8 mouse cellular contexts compared by ENCODE assay signal in the genomic region with DNA sequence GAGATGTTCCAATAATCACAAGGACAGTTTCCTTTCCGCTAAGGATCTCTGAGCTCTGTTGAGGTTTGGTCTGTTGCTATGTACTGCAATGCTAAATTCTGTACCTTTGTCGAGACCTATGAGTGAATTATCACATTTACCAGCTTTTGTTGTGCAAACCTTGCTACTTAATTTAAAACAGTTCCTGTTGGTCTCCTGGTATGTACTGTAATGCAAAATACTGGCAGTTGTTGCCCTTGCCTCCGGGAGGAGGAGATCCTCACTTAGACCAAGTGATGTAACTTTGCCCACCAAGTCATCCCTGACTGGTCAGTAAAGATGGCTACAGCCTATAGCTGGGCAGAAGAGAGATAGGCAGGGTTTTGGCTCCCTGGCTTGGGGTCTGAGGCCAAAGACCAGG. TPM values are rescaled to one million over a fixed set of nuclear protein-coding genes. Genes with fewer than 3 reads are reported as not detected.
DNase-seq lines count a peak whose midpoint lies in the region; ATAC-seq and TF ChIP-seq lines count a peak whose summit lies in the region.

A gene (plus strand): TSS at position 337 of the 400 bp plus-strand sequence.

- H3K27ac ChIP-seq in liver, adult 2 months (replicated peaks; ENCODE audit: insufficient read depth, low read depth, low read length) = no peak within 1 kb of the TSS
- no peak within 1 kb of the TSS for H3K27ac ChIP-seq in midbrain, embryonic 15.5 days

- H3K4me2 ChIP-seq in midbrain, embryonic 15.5 days = no peak within 1 kb of the TSS

- no peaks in the 10 kb centered on the region for H3K4me1 ChIP-seq in liver, adult 2 months (ENCODE audit: control insufficient read depth, insufficient read depth, low read length)
- H3K4me1 ChIP-seq in midbrain, embryonic 15.5 days = peaks cover 11% of the 10 kb centered on the region

- 92% methylated on average over 3 of the region's 3 CpGs for WGBS in liver, adult 2 months
- WGBS in midbrain, embryonic 15.5 days = 93% methylated on average over 3 of the region's 3 CpGs

- no peak within 1 kb of the TSS for H3K4me3 ChIP-seq in liver, adult 2 months (ENCODE audit: insufficient read depth, low read depth, low read length)
- no peak within 1 kb of the TSS for H3K4me3 ChIP-seq in midbrain, embryonic 15.5 days

- no peak within 1 kb of the TSS for H3K9ac ChIP-seq in liver, adult 2 months (ENCODE audit: low read depth, low read length)
- H3K9ac ChIP-seq in midbrain, embryonic 15.5 days = no peak within 1 kb of the TSS

- no peak for DNase-seq in liver, adult 2 months (ENCODE audit: extremely low read depth, low read depth, low spot score)
- no peak for DNase-seq in liver
- DNase-seq in brain, embryonic 14.5 days (ENCODE audit: low read depth) = no peak
- no peak for DNase-seq in heart, adult 8-10 months (ENCODE audit: low spot score)
- DNase-seq in layer of hippocampus, postnatal 25 days (ENCODE audit: extremely low spot score in 1 of 2, low spot score in 1 of 2) = no peak
- no peak for DNase-seq in cerebellum, postnatal 4 days (ENCODE audit: low spot score in 2 of 2)
- no peak for DNase-seq in thymus, postnatal 14 days

- ATAC-seq in midbrain, embryonic 15.5 days (replicated peaks) = no peak

- no peaks in the 10 kb centered on the region for H3K27me3 ChIP-seq in liver, adult 2 months (ENCODE audit: control insufficient read depth, insufficient read depth, low read length)
- H3K27me3 ChIP-seq in midbrain, embryonic 15.5 days (replicated peaks) = no peaks in the 10 kb centered on the region

- H3K9me3 ChIP-seq in midbrain, embryonic 15.5 days = no peaks in the 10 kb centered on the region

- no peaks in the 10 kb centered on the region for H3K79me2 ChIP-seq in liver, adult 2 months (ENCODE audit: control insufficient read depth, insufficient read depth, low read length)

- TF ChIP-seq CTCF in liver, adult 2 months (IDR thresholded peaks at IDR 0.05; ENCODE audit: low read depth, low read length) = no peak
- TF ChIP-seq CTCF in brain, embryonic 14.5 days (IDR thresholded peaks at IDR 0.05; ENCODE audit: borderline replicate concordance, extremely low read depth, insufficient read depth, insufficient read length) = no peak

- no peaks in the 10 kb centered on the region for H3K36me3 ChIP-seq in liver, adult 2 months (ENCODE audit: control insufficient read depth, insufficient read depth, low read length)
- no peaks in the 10 kb centered on the region for H3K36me3 ChIP-seq in midbrain, embryonic 15.5 days (replicated peaks)

- TF ChIP-seq POLR2A in liver, adult 2 months (IDR thresholded peaks at IDR 0.05; ENCODE audit: extremely low read depth, insufficient read depth, low read length) = no peak
- no peak for TF ChIP-seq POLR2A in brain, embryonic 14.5 days (IDR thresholded peaks at IDR 0.05; ENCODE audit: borderline replicate concordance, extremely low read depth, insufficient read depth, insufficient read length, poor library complexity, severe bottlenecking)

RNA-seq across cellular contexts. Expression of the gene that starts here (rescaled TPM):
- 90.0 and 110 TPM in 2 replicates for total RNA-seq in liver, adult 2 months (2014; rRNA removed)
- polyA plus RNA-seq in liver, adult 2 months (2012; rRNA removed) = 155 and 176 TPM in 2 replicates
- 170 and 185 TPM in 2 replicates for polyA plus RNA-seq in brain, embryonic 14.5 days (2012; rRNA removed)
- total RNA-seq in heart, adult 8-10 months (2022) = 10 to 100 TPM; 60.4 to 67.0 (median 64.4) TPM
- total RNA-seq in layer of hippocampus, postnatal 25 days (2021) = 100 to 1,000 TPM in 1 of 2 experiments, 10 to 100 TPM in 1; 93.9 to 108 TPM
- 133 and 143 TPM in 2 replicates for polyA plus RNA-seq in midbrain, embryonic 15.5 days (2015; fragmentation: Nextera tagmentation; extraction: Ambion mirVana)
